Mouse (Mus musculus): ENCODE measurements around the gene Tbc1d20. TPM values are rescaled to one million over a fixed set of nuclear protein-coding genes. Genes with fewer than 3 reads are reported as not detected.
"Not testable (repeated sequence)": the region's sequence is repeated elsewhere in the genome, so short reads cannot be mapped to it uniquely, and the experiment has no call there.

Tbc1d20 gene
- total RNA-seq, 2 experiments from 2014 or later, result 14.3 to 15.5 TPM

- ATAC-seq (replicated peaks; ENCODE audit: low FRiP score, poor library complexity, severe bottlenecking), result no peak
Measured at GRCm38 (mm10) chr2:152349205-152349604, 55.6 kb downstream of the Tbc1d20 start.

GRCm38 (mm10) chr2:152349842-152350540 is 56.4 kb downstream of the Tbc1d20 start:
- no peak for ATAC-seq (replicated peaks; ENCODE audit: low FRiP score, poor library complexity, severe bottlenecking)

GRCm38 (mm10) chr2:152357254-152357653 is 63.6 kb downstream of the Tbc1d20 start:
- ATAC-seq (replicated peaks; ENCODE audit: low FRiP score, poor library complexity, severe bottlenecking), result no peak

- not testable (repeated sequence) for ATAC-seq (replicated peaks; ENCODE audit: low FRiP score, poor library complexity, severe bottlenecking)
Measured at GRCm38 (mm10) chr2:152358977-152359376, 65.3 kb downstream of the Tbc1d20 start.

GRCm38 (mm10) chr2:152359616-152360015 is 66.0 kb downstream of the Tbc1d20 start:
- ATAC-seq (replicated peaks; ENCODE audit: low FRiP score, poor library complexity, severe bottlenecking), result no peak

- no peak for ATAC-seq (replicated peaks; ENCODE audit: low FRiP score, poor library complexity, severe bottlenecking)
Measured at GRCm38 (mm10) chr2:152360271-152360775, 66.7 kb downstream of the Tbc1d20 start.

GRCm38 (mm10) chr2:152361193-152361592 is 67.6 kb downstream of the Tbc1d20 start:
- no peak for ATAC-seq (replicated peaks; ENCODE audit: low FRiP score, poor library complexity, severe bottlenecking)

Other genes starting within 250 kb of the Tbc1d20 start
- not detected in 2 replicates for gene Scrt2, start 212.3 kb upstream of the Tbc1d20 start, total RNA-seq (2015; ENCODE audit: low replicate concordance)
- gene Scrt2, start 212.3 kb upstream of the Tbc1d20 start, total RNA-seq (2017; ENCODE audit: low replicate concordance), result not detected in 2 replicates
- gene Srxn1, start 188.3 kb upstream of the Tbc1d20 start, total RNA-seq (2015; ENCODE audit: low replicate concordance), result 10.1 and 16.3 TPM in 2 replicates
- 11.5 and 35.3 TPM in 2 replicates for gene Srxn1, start 188.3 kb upstream of the Tbc1d20 start, total RNA-seq (2017; ENCODE audit: low replicate concordance)
- gene Tcf15, start 150.3 kb upstream of the Tbc1d20 start, total RNA-seq (2015; ENCODE audit: low replicate concordance), result not detected in 2 replicates
- not detected in 2 replicates for gene Tcf15, start 150.3 kb upstream of the Tbc1d20 start, total RNA-seq (2017; ENCODE audit: low replicate concordance)
- 51.2 and 70.4 TPM in 2 replicates for gene Csnk2a1, start 67.0 kb upstream of the Tbc1d20 start, total RNA-seq (2015; ENCODE audit: low replicate concordance)
- 78.8 and 93.5 TPM in 2 replicates for gene Csnk2a1, start 67.0 kb upstream of the Tbc1d20 start, total RNA-seq (2017; ENCODE audit: low replicate concordance)
- 53.0 and 64.6 TPM in 2 replicates for gene Rbck1, start 38.8 kb downstream of the Tbc1d20 start, total RNA-seq (2015; ENCODE audit: low replicate concordance)
- 20.3 and 35.2 TPM in 2 replicates for gene Rbck1, start 38.8 kb downstream of the Tbc1d20 start, total RNA-seq (2017; ENCODE audit: low replicate concordance)
- gene Trib3, start 50.2 kb downstream of the Tbc1d20 start, total RNA-seq (2015; ENCODE audit: low replicate concordance), result not detected in 2 replicates
- gene Trib3, start 50.2 kb downstream of the Tbc1d20 start, total RNA-seq (2017; ENCODE audit: low replicate concordance), result 3.1 TPM in 1 of 2 replicates, not detected in the other
- gene Nrsn2, start 82.8 kb downstream of the Tbc1d20 start, total RNA-seq (2015; ENCODE audit: low replicate concordance), result not detected in 2 replicates
- gene Nrsn2, start 82.8 kb downstream of the Tbc1d20 start, total RNA-seq (2017; ENCODE audit: low replicate concordance), result not detected in 2 replicates
- gene Sox12, start 104.2 kb downstream of the Tbc1d20 start, total RNA-seq (2015; ENCODE audit: low replicate concordance), result 4.0 and 4.2 TPM in 2 replicates
- 0.39 and 0.83 TPM in 2 replicates for gene Sox12, start 104.2 kb downstream of the Tbc1d20 start, total RNA-seq (2017; ENCODE audit: low replicate concordance)
- 6.8 and 9.6 TPM in 2 replicates for gene Zcchc3, start 121.2 kb downstream of the Tbc1d20 start, total RNA-seq (2015; ENCODE audit: low replicate concordance)
- 4.9 and 5.4 TPM in 2 replicates for gene Zcchc3, start 121.2 kb downstream of the Tbc1d20 start, total RNA-seq (2017; ENCODE audit: low replicate concordance)
- gene 6820408C15Rik, start 121.8 kb downstream of the Tbc1d20 start, total RNA-seq (2015; ENCODE audit: low replicate concordance), result not detected in 2 replicates
- 1.0 TPM in 1 of 2 replicates, not detected in the other for gene 6820408C15Rik, start 121.8 kb downstream of the Tbc1d20 start, total RNA-seq (2017; ENCODE audit: low replicate concordance)
- not detected in 2 replicates for gene Defb23, start 170.8 kb downstream of the Tbc1d20 start, total RNA-seq (2015; ENCODE audit: low replicate concordance)
- not detected in 2 replicates for gene Defb23, start 170.8 kb downstream of the Tbc1d20 start, total RNA-seq (2017; ENCODE audit: low replicate concordance)
- gene Defb20, start 183.2 kb downstream of the Tbc1d20 start, total RNA-seq (2015; ENCODE audit: low replicate concordance), result not detected in 2 replicates
- not detected in 2 replicates for gene Defb20, start 183.2 kb downstream of the Tbc1d20 start, total RNA-seq (2017; ENCODE audit: low replicate concordance)
- gene Defb22, start 196.3 kb downstream of the Tbc1d20 start, total RNA-seq (2015; ENCODE audit: low replicate concordance), result not detected in 2 replicates
- not detected in 2 replicates for gene Defb22, start 196.3 kb downstream of the Tbc1d20 start, total RNA-seq (2017; ENCODE audit: low replicate concordance)
- not detected in 2 replicates for gene Defb26, start 217.9 kb downstream of the Tbc1d20 start, total RNA-seq (2015; ENCODE audit: low replicate concordance)
- gene Defb26, start 217.9 kb downstream of the Tbc1d20 start, total RNA-seq (2017; ENCODE audit: low replicate concordance), result not detected in 2 replicates
- gene Defb28, start 224.4 kb downstream of the Tbc1d20 start, total RNA-seq (2015; ENCODE audit: low replicate concordance), result not detected in 2 replicates
- not detected in 2 replicates for gene Defb28, start 224.4 kb downstream of the Tbc1d20 start, total RNA-seq (2017; ENCODE audit: low replicate concordance)
- gene Defb29, start 246.3 kb downstream of the Tbc1d20 start, total RNA-seq (2015; ENCODE audit: low replicate concordance), result not detected in 2 replicates
- gene Defb29, start 246.3 kb downstream of the Tbc1d20 start, total RNA-seq (2017; ENCODE audit: low replicate concordance), result not detected in 2 replicates

Data from erythroid progenitor cell, adult 5-6 weeks (primary cell).